Mouse (Mus musculus): ENCODE measurements at regions not wholly inside any gene's neighbourhood (a gene's known extent, or its start where the extent isn't known, plus 50 kb on each side); places are given as distances from the start of the nearest gene placed in this dataset.
A peak's percentile ranks its signal among the peaks of the same experiment; 100 is the strongest.

DNA sequence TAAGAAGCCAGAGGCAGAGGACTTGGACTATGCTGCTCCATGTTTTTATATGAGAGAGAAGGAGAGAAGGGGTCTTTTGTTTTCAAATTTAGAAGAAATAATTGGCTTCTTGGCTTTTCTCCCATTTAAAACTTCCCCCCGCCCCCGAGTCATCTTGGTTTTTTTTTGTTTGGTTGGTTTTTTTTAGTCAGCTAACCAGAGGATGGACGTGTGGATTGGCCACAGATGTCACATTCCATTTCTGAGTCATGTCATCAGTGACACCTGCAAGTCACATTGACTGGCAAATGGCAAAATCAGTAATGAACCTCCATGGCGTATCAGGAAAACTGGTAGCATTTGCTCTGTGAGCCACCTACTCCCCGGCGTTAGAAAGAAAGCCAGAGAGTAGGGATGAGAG, 83.9 kb upstream of the Sgk1 start:
- TF ChIP-seq MAX (IDR thresholded peaks at IDR 0.05; ENCODE audit: low read depth) (no peak), POLR2A (IDR thresholded peaks at IDR 0.05; ENCODE audit: insufficient read length, low read depth) (no peak), TCF3 (IDR thresholded peaks at IDR 0.05; ENCODE audit: insufficient read length, low read depth) (no peak), MYOD1 (IDR thresholded peaks at IDR 0.05; ENCODE audit: control insufficient read depth in 1 of 3, insufficient read length in 2 of 3, low read depth in 2 of 3) (peak in 2 of 3 experiments; percentile 30 to 63)
